Mouse (Mus musculus) liver, embryonic 11.5 days (tissue): ENCODE results near the gene Olfr1414. TPM values are rescaled to one million over a fixed set of nuclear protein-coding genes. Genes with fewer than 3 reads are reported as not detected.

ENCODE experiments used
- ATAC-seq: fragments of 200-750 bp; cut with Nextera tagmentation; replicated peaks from 2 replicates; pipeline ENCODE4 v1.8.0; 2017; ENCODE audit warnings: moderate number of reproducible peaks, mild to moderate bottlenecking, moderate TSS enrichment, moderate library complexity; ENCODE audit not compliant: low FRiP score
- DNase-seq: peaks from one replicate; pipeline ENCODE4 v3.0.0-alpha.2; 2017; ENCODE audit warnings: low spot score
- H3K27ac ChIP-seq: fragments of 300-500 bp; sonication (generic); 2 replicates; pipeline ENCODE4 v1.5.1; 2014; ENCODE audit warnings: mild to moderate bottlenecking, low read depth, low read length, control low read depth
- H3K27me3 ChIP-seq: fragments of 300-500 bp; sonication (generic); replicated peaks from 2 replicates; pipeline ENCODE4 v1.6.1; 2014; ENCODE audit warnings: low read length, mixed read lengths; ENCODE audit not compliant: control insufficient read depth, insufficient read depth
- H3K36me3 ChIP-seq: fragments of 300-500 bp; sonication (generic); 2 replicates; pipeline ENCODE4 v1.6.1; 2014; ENCODE audit warnings: mild to moderate bottlenecking, low read length, moderate library complexity, mixed read lengths; ENCODE audit not compliant: control insufficient read depth, insufficient read depth
- H3K4me1 ChIP-seq: fragments of 300-500 bp; sonication (generic); replicated peaks from 2 replicates; pipeline ENCODE4 v1.6.1; 2014; ENCODE audit warnings: low read length, mixed read lengths; ENCODE audit not compliant: control insufficient read depth, insufficient read depth
- H3K4me2 ChIP-seq: fragments of 300-500 bp; sonication (generic); 2 replicates; pipeline ENCODE4 v1.6.1; 2014; ENCODE audit warnings: mild to moderate bottlenecking, control low read depth, moderate library complexity
- H3K4me3 ChIP-seq: fragments of 300-500 bp; sonication (generic); 2 replicates; pipeline ENCODE4 v1.5.1; 2014; ENCODE audit warnings: low read depth, low read length, control low read depth
- H3K9ac ChIP-seq: fragments of 300-500 bp; sonication (generic); 2 replicates; pipeline ENCODE4 v1.6.1; 2014; ENCODE audit warnings: low read depth, low read length, control low read depth
- H3K9me3 ChIP-seq: fragments of 300-500 bp; sonication (generic); 2 replicates; pipeline ENCODE4 v1.6.1; 2016; ENCODE audit warnings: low read length, inconsistent platforms, mixed read lengths; ENCODE audit not compliant: control insufficient read depth
- WGBS: fragments of 180-500 bp; shearing (Covaris S2); extraction: QIAGEN DNeasy Blood & Tissue Kit; methylation state at CpG from one replicate; pipeline ENCODE4 v1.1.7; 2014; 5-methylcytosine and 5-hydroxymethylcytosine counted together
- polyA plus RNA-seq: library from polyadenylated mRNA; unstranded; fragments of >200 nt; fragmentation: Nextera tagmentation; extraction: Ambion mirVana; gene quantifications from 2 replicates; pipeline ENCODE4 v1.2.1, GENCODE M21; 2014

The Olfr1414 gene
- polyA plus RNA-seq, 1 experiment from 2014 or later = not detected

GRCm38 (mm10) chr1:92496001-92496400, 22.5 kb downstream of the Olfr1414 start, which contains the start of gene Olfr1415:
TSS of gene Olfr1415 (minus strand) at chr1:92496101.
- 75% methylated on average over 2 of the region's 2 CpGs for WGBS
- Histone ChIP-seq H3K36me3 (no peaks in the 10 kb centered on the region), H3K4me1 (no peaks in the 10 kb centered on the region), H3K27me3 (no peaks in the 10 kb centered on the region), H3K4me2 (no peak within 1 kb of the TSS), H3K27ac (no peak within 1 kb of the TSS), H3K9ac (no peak within 1 kb of the TSS), H3K9me3 (no peaks in the 10 kb centered on the region), H3K4me3 (no peak within 1 kb of the TSS)
- DNase-seq (no peak), ATAC-seq (no peak)

GRCm38 (mm10) chr1:92485013-92485412, 33.4 kb downstream of the Olfr1414 start, which contains the start of gene Olfr1416:
TSS of gene Olfr1416 (minus strand) at chr1:92485113.
- no peaks in the 10 kb centered on the region for H3K9me3 ChIP-seq

GRCm38 (mm10) chr1:92474066-92474578, 44.3 kb downstream of the Olfr1414 start:
- ATAC-seq = peak; percentile 67; the same call in 1 of the 2 replicates
- DNase-seq = no peak
- peak overlapping the region; percentile 93 for H3K9ac ChIP-seq
- peaks cover 3% of the 10 kb centered on the region; the same call in 1 of the 2 replicates for H3K4me1 ChIP-seq
- H3K9me3 ChIP-seq = no peaks in the 10 kb centered on the region
- peak overlapping the region; percentile 94 for H3K4me3 ChIP-seq
- peak overlapping the region; percentile 85 for H3K4me2 ChIP-seq
- H3K27ac ChIP-seq = no peak overlapping the region
- H3K27me3 ChIP-seq = 0 out of 2 replicates have a peak, but pooled peaks cover 2% of the 10 kb centered on the region
- WGBS = 5% methylated on average over 10 of the region's 10 CpGs
- H3K36me3 ChIP-seq = peaks cover 16% of the 10 kb centered on the region

More at GRCm38 (mm10) chr1:92485013-92485412, 33.4 kb downstream of the Olfr1414 start, which contains the start of gene Olfr1416:
- ATAC-seq (no peak), DNase-seq (no peak)
- Histone ChIP-seq H3K4me2 (no peak within 1 kb of the TSS), H3K27me3 (no peaks in the 10 kb centered on the region), H3K4me1 (no peaks in the 10 kb centered on the region), H3K4me3 (no peak within 1 kb of the TSS), H3K36me3 (no peaks in the 10 kb centered on the region), H3K9ac (no peak within 1 kb of the TSS), H3K27ac (no peak within 1 kb of the TSS)

GRCm38 (mm10) chr1:92473165-92474041, 45.1 kb downstream of the Olfr1414 start, which contains the start of gene Ndufa10:
TSS of gene Ndufa10 (minus strand) at chr1:92473860.
- Histone ChIP-seq H3K27me3 (0 out of 2 replicates have a peak, but pooled peaks cover 2% of the 10 kb centered on the region), H3K4me1 (peaks cover 3% of the 10 kb centered on the region; the same call in 1 of the 2 replicates), H3K4me2 (peak within 1 kb of the TSS; percentile 85), H3K9ac (peak within 1 kb of the TSS; percentile 93), H3K27ac (peak within 1 kb of the TSS; percentile 38), H3K9me3 (no peaks in the 10 kb centered on the region), H3K36me3 (peaks cover 18% of the 10 kb centered on the region), H3K4me3 (peak within 1 kb of the TSS; percentile 94)
- WGBS = under 1% methylated on average over 67 of the region's 67 CpGs
- peak; percentile 92 for ATAC-seq
- DNase-seq = peak; percentile 97

GRCm38 (mm10) chr1:92468891-92469290, 49.6 kb downstream of the Olfr1414 start:
- H3K9ac ChIP-seq = no peak overlapping the region
- H3K4me2 ChIP-seq = no peak overlapping the region
- H3K36me3 ChIP-seq = peaks cover 42% of the 10 kb centered on the region
- no peaks in the 10 kb centered on the region for H3K9me3 ChIP-seq
- WGBS = 56% methylated on average over 4 of the region's 4 CpGs
- DNase-seq = no peak
- no peaks in the 10 kb centered on the region for H3K27me3 ChIP-seq
- H3K4me1 ChIP-seq = peaks cover 3% of the 10 kb centered on the region; the same call in 1 of the 2 replicates
- no peak for ATAC-seq
- no peak overlapping the region for H3K27ac ChIP-seq
- no peak overlapping the region for H3K4me3 ChIP-seq

- no peak overlapping the region for H3K4me3 ChIP-seq
- H3K9me3 ChIP-seq = no peaks in the 10 kb centered on the region
- ATAC-seq (no peak), DNase-seq (no peak)
- H3K27me3 ChIP-seq = no peaks in the 10 kb centered on the region
- peaks cover 57% of the 10 kb centered on the region for H3K36me3 ChIP-seq
- H3K4me2 ChIP-seq = no peak overlapping the region
- 88% methylated on average over 6 of the region's 6 CpGs for WGBS
- H3K4me1 ChIP-seq = no peaks in the 10 kb centered on the region
- H3K9ac ChIP-seq = no peak overlapping the region
- H3K27ac ChIP-seq = no peak overlapping the region
These were observed 60.0 kb downstream of the Olfr1414 start for GRCm38 (mm10) chr1:92458416-92458815.

GRCm38 (mm10) chr1:92457758-92458157, 60.7 kb downstream of the Olfr1414 start:
- no peak overlapping the region for H3K4me2 ChIP-seq
- H3K4me1 ChIP-seq = no peaks in the 10 kb centered on the region
- no peaks in the 10 kb centered on the region for H3K27me3 ChIP-seq
- H3K9me3 ChIP-seq = no peaks in the 10 kb centered on the region
- no peak overlapping the region for H3K9ac ChIP-seq
- ATAC-seq (no peak), DNase-seq (no peak)
- H3K27ac ChIP-seq = no peak overlapping the region
- peaks cover 54% of the 10 kb centered on the region for H3K36me3 ChIP-seq
- H3K4me3 ChIP-seq = no peak overlapping the region
